Mouse (Mus musculus): ENCODE measurements around the gene Rbfox2.

Gene Rbfox2

DNA sequence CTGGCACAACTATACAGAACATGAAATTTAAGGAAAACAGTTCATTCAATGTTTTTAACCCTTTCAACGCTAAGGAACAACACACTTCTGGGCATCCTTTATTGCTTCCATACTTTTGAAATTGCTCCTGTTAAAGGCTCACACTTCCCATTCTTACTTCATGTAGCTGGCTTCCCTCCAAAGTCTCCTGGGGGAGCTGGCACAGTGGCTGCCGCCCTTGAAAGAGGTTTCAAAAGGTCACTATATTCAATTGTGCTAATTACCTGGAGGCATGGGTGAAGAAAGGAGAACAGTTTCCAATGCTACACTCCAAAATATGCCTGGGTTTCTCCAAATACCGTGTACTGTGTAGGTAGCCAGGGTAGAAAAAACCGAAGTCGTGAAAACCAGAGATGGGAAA lies 124.0 kb downstream of the Rbfox2 start:
- DNase-seq = peak; percentile 43

DNA sequence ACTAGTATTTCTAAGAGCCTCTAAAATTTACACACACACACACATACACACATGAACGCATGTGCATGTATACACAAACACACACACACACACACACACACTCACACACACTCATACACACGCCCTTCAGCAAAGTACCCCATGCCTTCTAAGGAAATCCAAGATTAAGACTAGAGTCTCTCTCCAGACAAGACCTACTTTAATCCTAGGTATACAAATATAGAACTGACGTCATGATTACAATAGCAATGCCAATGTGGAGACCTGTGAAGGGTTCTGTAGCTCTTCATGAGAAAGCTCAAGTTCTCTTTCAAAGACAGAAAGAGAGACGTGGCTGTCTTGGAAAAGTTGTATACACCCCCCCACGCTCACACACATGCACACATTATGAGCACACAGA lies 132.8 kb downstream of the Rbfox2 start:
- DNase-seq = no peak

DNA sequence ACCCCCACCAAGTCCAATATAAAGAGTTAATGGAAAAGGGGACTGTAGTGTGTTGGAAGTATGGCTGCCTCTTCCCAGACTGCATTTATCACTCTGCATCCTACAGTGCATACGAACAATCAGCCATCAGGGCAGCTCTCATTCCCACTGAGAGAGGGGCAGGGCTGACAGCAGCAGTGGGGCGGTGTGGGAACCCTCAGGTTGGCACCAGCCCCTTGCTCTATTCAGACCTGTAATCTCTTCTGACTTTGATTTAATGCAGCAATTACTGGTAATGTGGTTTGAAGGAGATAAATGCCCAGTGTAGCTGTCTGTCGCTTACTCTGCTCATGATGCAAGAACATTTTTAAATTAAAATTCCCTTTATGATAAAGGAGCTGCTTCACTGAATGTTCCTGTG lies 134.4 kb downstream of the Rbfox2 start:
- no peak for DNase-seq

DNA sequence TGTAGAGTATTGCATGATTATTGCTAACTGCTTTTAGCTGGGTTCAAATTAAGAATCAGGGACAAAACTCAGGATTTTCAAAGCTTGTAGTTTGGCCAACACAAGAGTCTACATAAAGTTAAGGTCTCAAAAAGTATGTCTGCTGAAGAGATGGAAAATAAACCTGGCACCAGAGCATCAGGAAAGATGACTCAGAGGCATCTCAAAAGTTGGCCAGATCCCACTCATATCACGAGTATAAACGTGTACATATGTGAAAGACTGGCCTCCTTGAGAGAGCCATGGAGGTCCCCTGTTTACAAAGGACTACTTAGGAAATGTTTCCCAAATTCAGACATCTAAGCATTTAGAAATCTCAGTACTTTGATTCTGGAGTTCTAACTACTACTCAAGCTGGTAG lies 138.0 kb downstream of the Rbfox2 start:
- no peak for DNase-seq

DNA sequence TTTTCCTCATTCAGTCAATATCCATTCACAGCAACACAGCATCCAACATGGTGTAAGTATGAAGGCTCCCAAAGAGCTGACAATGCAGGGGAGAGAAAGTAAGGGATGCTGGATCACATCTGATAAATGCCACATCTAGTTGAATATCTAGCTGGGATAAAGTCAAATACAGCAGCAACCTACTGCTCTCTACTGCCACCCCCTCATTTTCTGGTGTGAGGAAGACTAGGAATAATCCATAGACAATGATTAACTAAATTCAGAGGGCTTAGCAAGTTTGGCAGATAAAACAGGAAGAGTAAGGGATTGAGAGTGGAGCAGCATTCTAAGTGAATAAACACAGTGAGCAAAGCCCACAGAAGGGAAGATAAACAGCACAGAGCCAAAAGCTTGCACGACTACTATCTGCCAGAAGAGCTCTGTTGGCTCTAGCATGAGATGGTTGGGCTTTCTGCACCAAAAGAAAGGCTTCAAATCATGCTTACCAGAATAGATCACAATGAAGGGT lies 140.5 kb downstream of the Rbfox2 start:
- no peak for DNase-seq

DNA sequence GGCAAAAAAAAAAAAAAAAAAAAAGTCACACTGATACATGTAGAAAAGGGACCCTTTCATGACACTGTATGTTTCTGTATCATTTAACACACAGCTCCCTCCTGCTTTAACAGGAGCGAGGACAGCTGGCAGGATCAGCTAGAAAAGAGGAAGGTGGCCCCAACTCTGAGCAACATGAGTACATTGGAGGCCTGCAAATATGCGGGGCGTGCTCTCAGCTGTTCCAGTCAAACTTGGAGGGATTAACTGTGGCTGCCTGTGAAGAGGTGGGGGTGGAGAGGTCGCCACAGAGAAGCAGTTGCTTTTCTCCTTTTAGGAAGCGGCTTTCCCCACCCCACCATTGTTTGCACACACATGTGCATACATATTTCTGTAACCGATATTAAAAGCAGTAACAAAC lies 143.5 kb downstream of the Rbfox2 start:
- DNase-seq = no peak

DNA sequence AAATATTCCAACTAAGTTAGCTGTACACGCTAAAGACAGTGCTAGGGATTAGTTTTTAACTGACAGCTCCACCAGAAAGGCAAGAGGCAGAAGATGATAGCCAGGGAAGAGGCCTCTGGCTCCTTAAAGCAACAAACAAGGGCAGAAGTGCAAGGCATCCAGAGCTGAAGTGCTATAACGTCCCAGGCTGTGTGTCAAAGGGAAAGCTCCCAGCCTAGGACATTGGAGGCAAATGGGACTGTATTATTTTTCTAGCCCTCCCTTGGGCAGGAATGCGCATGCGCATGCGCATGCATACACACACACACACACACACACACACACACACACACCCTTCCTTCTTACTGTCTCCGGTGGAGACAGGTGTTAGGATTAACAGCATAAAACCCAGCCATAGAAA lies 143.9 kb downstream of the Rbfox2 start:
- DNase-seq = no peak

DNA sequence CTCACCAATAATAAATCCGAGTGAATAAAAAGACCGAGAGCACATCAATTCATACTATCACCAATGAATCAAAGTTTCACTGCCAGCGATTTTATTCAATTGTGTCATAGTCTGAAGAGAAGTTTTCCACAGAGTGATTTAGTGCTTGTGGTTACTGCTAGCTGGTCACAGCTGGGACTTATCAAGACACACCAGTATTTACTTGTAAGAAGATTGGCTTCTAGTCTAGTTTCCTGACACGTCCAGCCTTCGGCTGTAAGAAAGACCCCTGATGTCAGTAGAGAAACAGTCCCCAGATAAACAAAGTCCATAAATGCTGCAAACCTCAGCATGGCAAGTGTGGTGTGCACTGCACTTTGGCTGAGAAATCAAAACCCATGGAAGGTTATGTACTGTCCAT lies 145.4 kb downstream of the Rbfox2 start:
- no peak for DNase-seq

DNA sequence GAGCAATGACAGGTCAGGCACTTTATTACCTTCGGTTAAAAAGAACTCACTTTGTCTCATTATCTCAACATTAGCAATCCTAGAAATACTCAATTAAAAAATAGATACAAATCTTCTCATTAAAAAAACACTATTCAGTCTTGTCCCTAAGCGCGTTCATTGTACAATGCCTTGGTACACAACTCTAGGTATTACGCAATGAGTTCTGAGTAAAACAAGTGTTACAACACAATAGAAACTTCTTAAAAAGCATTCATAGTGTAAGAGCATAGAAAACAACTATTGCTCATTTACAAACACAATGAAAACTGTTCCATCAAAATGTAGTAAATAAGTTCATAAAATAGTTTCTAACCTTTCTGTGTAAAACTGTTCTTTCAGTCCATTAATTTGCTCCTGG lies 146.0 kb downstream of the Rbfox2 start:
- no peak for DNase-seq

DNA sequence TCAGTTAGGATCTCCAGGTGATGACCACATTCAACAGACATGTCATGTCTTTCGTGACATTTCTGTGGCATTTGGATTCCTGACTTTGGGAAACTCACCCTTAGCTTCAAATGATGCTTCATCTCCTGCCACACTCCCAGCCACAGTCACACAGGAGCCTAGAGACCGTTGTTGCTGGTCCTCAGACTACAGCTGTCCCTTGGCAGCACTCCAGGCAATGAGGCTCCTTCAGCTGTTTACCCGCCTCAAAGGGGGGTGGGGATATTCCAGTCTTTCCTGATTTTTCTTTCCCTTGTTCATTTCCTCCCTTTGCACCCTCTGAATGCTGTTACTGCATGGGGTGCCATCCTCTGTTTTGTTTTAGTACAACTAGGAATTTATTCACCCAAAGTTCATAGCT lies 150.3 kb downstream of the Rbfox2 start:
- peak; percentile 17 for DNase-seq

DNA sequence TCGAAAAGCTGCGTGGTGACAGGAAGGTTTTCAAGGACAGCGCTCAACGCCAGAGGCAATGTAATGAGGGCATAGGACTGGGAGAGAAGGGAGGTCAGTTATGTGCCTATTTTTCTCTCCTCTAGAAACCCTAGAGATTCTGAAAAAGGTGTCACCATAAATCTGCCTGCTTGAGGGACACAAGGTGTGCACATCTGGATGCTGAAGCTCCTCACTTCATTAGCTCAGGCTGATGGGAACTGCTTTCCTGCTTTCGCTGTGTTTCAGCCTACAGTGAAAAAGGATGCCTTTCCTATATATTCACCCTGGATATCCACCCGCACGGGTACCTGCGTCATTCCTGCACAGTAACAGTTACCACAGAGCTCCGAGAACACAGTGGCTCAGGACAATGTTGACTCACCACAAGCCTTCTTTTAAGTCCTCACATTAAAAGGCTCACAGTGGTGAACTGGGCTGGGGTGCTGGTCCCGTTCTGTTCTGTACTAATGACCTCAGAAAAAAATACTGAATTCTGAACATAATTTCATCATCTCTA lies 152.5 kb downstream of the Rbfox2 start:
- DNase-seq = no peak

DNA sequence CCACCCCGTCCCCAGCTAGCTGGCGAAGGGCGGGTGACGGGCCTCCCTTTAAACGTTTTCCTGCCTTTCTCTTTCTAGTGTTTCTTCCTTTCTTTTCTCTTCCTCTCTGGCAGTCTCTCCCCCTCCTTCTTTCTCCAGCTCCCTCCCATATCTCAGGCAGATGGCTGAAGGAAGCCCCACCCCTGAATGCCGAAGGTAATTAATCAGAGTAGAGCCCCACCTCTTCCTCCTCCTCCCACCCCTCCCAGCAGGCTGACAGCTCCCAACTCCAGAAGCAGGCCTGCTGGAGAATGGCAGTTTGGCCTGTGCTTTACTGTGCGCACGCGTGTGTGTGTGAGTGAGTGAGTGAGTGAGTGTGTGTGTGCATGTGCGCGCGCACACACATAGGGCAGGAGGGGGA lies 153.2 kb downstream of the Rbfox2 start:
- DNase-seq = peak; percentile 85

DNA sequence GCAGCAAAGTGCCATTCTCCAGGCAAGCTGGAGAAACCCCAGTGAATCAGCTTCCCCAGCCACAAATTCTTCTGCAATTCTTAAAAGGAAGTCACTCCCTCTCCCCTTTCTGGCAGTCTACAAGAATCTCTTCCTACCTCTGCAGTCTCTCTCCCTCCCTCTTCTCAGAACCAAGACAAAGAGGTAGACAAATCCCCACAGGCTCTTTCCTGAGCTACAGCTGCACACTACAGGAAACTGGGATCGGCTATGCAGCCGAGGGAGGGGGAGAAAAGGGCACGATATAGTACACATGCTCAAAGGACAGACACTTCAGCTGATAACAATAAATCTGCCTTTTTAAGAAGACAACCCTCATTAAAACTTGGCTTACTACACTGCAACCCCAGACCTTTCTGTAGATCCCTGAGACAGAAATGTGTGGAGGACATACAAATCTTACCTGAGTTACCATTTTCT lies 153.7 kb downstream of the Rbfox2 start:
- no peak for DNase-seq

DNA sequence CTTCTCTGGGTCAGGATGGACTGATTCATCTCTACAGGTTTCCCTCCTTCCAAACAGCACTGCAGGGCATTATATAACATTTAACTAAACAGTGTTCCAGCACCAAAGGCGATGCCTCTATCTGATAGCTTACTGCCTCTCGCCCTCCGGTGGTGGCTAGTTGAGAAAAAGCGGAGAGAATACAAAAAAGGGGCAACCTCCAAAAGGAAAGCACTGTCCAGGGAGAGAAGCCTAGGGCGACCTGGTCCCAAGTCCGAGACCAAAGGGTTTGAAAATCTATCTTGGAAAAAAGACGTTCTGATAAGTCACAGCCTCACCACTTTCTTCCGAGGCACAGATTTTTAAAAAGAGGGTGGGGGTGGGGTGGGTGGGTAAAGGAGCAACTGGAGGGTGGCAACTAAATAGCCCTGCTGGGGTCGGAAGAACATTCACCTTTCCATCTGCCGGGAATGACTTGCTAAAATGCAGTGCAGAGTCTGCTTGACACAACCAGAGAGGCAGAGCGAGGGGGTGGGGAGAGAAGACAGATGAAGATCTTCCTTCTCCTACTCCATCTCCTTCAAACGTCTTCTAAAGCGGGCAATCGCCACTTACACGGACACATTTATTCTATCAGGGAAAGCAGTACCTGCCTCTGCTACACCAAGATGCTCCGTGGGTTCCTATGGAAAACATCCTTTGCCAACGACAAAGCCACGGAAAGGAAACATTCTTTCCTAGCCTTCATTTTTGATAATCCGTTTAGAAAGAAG lies 154.3 kb downstream of the Rbfox2 start:
- no peak for DNase-seq

DNA sequence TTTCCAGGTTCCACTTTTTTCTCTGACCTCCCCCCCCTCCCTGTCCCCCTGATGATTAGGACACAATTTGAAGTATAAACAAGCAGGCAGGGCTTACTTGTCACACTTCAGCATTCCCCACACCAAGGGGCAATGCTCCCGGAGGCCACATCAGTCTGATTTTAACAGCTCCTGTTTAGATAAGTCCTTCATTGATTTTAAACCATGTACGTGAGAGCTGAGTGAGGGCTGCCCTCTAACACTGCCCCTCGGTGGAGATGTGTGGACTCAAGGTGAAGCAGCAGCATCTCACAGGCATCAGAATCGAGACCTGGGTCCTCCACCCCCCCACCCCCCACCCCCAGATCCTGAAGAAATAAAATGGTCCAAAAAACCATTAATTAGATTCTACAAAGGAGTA lies 155.0 kb downstream of the Rbfox2 start:
- DNase-seq = no peak

DNA sequence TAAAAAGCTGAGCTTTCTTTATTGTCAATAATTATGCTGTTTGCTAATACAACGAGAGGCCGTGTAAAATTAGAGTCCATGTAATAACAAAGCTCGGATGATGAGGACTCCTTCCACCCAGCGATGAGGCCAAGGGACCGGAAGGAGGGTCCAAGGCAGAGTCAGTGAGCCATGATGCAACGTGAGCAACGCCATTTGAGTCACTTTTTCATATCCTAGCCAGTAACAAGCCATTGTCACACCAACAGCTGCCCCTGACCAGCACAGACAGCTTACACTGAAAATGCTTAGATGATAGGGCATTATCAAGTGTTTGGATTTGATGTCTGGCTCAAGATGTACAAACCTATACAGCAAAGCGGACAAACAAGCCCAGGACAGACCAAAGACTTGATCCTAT lies 155.6 kb downstream of the Rbfox2 start:
- no peak for DNase-seq

DNA sequence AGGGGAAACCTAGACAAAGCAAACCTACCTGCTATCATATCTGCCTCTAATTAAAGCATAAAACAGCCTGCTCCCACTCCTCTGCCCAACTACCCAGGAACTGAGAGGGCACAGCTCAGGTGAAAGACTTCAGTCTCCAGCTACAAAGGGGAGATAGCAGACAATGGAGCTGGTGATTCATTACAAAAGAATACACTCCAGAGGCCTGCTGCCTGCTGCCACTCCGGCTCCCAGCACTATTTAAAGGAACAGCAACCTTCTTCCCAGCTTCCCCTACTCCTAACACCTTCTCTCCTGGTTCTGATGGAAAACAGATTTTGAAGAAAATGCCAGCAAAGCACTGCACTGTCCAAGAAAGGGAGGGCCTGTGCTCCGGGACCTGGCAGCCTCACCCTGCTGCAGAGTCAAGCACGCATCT lies 156.4 kb downstream of the Rbfox2 start:
- DNase-seq = no peak

DNA sequence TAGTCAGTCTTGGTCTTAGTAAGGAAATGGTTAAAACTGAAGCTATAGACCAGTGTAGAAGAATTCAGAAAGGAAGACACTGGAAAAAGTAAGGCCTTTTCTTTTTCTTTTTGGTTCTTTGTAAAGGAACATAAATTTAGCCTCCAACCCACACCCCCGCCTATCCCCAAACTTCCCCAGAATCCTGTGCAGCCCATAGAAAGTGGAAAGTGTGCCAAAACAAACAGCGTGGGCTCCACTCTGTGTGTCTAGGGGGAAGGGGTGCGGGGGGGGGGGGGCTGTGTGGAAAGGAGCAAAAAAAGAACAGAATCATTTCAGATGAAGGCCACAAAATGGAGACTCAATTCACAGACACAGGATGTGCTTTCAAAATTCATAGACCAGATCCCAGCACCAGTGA lies 156.8 kb downstream of the Rbfox2 start:
- DNase-seq = no peak

DNA sequence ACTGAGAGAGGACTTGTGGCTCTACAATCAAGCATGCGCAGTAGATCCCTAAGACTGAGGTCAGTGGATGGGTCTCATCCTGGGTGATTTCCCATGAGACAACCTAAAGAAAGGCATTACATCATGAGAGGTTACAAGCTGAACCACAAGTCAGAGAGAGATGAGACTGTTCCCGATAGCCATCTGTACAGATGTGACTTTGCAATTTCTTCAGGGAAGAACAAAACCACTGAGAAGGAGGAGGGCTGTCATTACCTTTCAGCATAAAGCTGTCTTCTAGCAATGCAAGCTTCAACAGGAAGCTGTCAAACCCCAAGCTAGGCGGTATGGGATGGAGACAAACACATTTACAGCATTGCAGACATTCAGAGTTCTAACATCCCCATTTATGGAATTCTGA lies 157.3 kb downstream of the Rbfox2 start:
- no peak for DNase-seq

DNA sequence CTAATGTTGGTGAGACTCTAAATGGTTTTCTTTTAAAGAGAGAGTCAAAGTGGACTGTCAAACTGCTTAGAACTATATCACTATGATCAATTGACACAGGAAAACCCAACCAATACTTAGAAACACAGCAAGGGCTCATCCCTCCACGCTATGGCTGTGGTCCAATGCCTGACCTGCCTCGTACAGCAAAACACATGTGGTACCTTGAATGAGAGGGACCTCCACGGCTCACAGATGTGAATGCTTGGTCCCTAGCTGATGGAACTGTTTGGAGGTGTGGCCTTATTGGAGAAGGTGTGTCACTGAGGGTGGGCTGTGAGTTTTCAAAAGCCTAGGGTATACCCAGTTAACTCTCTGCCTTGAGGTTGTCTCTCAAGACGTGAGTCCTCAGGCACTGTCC lies 159.9 kb downstream of the Rbfox2 start:
- DNase-seq = no peak

DNA sequence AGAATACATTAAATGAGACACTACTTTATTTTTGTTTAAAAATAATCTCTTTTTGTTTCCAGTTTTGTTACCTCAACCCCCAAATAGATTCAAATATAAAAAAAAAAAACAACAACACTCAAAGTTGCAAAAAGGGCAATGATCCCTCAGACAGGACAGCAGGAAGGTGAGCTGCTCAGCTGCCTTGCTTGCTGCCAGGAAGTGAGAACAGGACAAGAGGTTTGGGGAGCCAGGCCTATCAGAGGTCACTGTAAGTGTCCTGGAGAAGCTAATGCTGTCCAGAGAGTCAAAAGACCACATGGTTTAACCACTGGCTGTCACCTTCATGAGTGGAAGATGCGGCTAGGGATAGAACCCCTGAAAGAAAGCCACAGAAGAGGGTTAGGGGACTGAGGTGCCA lies 161.8 kb downstream of the Rbfox2 start:
- DNase-seq = no peak

DNA sequence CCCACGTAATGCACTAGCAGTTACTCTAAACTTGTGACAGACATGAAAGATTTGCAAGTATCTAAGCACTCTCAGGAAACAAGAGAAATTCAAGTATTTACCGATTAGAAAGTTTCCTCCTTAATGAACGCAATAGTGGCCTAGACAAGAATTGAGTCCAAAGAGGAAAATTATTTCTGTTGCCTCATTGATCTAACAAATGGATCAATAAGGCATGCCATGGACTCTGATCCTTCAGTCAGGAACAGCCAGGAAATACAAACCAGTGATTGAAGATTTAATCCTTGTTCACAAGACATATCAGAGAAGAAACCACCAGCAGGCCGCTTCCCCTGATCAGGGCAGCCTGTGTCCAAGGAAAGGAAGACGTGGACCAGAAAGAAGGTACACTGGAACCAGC lies 164.0 kb downstream of the Rbfox2 start:
- DNase-seq = no peak

DNA sequence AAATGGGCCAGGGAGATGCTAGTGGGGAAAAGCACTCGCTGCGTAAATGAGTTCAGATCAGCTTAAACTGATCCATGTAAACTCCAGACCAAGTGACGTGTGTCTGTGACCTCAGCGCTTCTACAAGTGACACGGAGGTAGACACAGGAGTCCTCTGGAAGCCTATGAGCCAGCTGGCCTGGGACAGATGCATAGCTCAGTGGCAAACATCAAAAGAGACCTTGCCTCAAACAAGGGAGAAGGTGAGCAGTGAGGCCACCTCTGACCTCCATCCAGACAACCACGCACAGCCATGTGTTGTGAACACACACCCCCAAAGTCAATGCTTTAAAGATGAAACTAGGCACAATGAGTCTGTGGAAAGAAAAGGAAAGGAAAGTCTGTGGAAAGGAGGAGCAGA lies 164.5 kb downstream of the Rbfox2 start:
- no peak for DNase-seq

DNA sequence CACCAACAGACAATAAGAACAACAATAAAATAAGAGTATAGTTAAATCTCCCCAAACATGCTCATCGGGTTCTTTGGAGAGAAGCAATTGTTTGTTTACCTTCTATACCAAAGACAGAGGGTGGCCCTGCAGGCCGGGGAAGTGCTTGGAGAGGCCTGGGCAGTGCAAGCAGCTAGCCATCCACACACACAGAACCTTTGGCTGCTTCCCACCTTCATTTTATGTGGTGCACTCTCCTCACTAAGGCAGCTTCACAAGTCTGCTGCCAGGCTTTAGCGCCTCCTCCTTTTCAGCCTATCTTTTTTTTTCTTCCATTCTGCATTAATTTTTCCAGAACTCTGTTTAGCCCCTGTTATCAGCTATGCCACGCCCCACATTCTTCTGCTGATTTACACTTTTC lies 165.1 kb downstream of the Rbfox2 start:
- DNase-seq = no peak

DNA sequence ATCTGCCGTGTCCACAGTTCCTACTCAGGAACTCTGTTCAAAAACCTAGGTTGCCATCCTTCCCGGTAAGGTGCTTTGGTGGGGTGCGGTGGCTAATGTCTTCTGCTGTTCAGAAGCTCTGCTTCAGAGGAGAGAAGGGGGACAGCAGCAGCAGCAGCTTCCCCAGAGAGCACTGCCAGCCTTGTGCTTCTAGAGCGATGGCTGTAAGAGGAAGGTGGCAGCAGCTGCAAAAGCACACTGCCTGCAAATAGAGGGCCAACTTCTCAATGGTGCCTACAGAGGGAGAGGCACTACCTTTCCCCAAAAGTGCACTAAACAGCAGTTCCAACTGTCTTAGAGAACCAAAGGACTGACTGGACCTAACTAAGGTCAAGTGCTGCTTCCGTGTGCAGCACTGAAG lies 168.5 kb downstream of the Rbfox2 start:
- DNase-seq = no peak
